Mouse (Mus musculus) stomach, postnatal 0 days (tissue): ENCODE measurements at regions not wholly inside any gene's neighbourhood (a gene's known extent, or its start where the extent isn't known, plus 50 kb on each side); places are given as distances from the start of the nearest gene placed in this dataset.

Experiments
- CTCF ChIP-seq: IDR thresholded peaks from 2 replicates; pipeline ENCODE4 v1.5.1; 2016; ENCODE audit warnings: antibody characterized with exemption, low read depth, mild to moderate bottlenecking, moderate library complexity
- EP300 ChIP-seq: optimal IDR thresholded peaks from 2 replicates; pipeline ENCODE3; 2016; ENCODE audit warnings: antibody characterized with exemption

DNA sequence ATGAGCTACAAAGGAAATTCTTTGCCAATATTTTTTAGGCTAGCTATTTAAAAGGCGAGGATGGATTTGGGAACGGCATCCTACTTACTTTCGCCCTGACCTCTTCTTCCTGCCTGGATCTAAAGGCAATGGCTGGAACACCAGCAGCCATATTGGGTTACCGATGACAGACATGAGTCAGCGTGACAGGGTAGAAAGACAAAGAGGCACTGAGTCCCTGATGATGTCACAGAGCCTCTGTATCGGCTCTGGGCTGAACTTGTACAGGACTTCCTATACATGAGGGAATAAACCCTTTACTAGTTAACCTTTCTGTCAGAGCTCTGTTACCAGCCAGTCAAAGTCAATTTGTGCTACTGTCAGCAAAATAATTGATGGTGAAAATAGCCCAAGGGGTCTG lies 50.7 kb upstream of the Hmga2 start:
- TF ChIP-seq CTCF (no peak), EP300 (no peak)
